Comparison of ENCODE assay signal across 15 mouse cellular contexts in the genomic region with DNA sequence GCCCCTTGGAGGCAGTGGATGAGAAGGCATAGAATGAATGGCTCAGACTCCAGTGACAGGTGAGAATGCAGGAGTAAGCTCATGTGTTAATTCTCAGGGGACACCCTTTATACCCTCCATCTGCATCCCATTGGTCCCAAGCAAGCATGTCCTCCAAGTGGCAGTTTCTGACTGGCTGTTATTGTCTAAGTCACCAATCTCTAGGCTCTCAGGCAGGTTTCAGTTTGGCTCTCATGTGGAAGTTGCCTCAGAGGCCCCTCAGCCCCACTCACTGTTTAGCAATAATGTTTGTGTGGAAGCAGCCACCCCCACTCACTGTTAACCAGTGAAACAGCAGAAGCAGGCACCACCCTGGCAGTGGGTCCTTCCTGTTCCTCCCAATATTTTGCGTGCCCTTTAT.
DNase-seq lines count a peak whose midpoint lies in the region; ATAC-seq and TF ChIP-seq lines count a peak whose summit lies in the region.
"Had no signal": no experiment of that assay in that cellular context is flagged by ENCODE, and none has a peak within 500 bp of the region (broad histone marks: within the 10 kb centered on the region; RNA-seq: fewer than 3 reads in every experiment).

No protein-coding gene starts in this region.

- H3K27me3 ChIP-seq in limb, embryonic 11.5 days (ENCODE audit: control insufficient read depth, insufficient read depth, low read length): no peaks in the 10 kb centered on the region
- no peaks in the 10 kb centered on the region for H3K27me3 ChIP-seq in limb, embryonic 10.5 days (ENCODE audit: low read depth, poor library complexity, severe bottlenecking)
- H3K27me3 ChIP-seq in MEL (ENCODE audit: control insufficient read depth in 1 of 2, insufficient read depth in 2 of 2, low read length in 2 of 2): no peaks in the 10 kb centered on the region
- H3K27me3 ChIP-seq in embryonic facial prominence, embryonic 14.5 days (replicated peaks; ENCODE audit: control insufficient read depth, insufficient read depth, low read length): no peaks in the 10 kb centered on the region
- H3K27me3 ChIP-seq: hindbrain, embryonic 13.5 days; neural tube, embryonic 13.5 days had no signal

- H3K27ac ChIP-seq in limb, embryonic 11.5 days (replicated peaks; ENCODE audit: low read depth, low read length): no peak overlapping the region
- H3K27ac ChIP-seq in limb, embryonic 10.5 days: no peak overlapping the region
- no peak overlapping the region for H3K27ac ChIP-seq in MEL (ENCODE audit: control insufficient read depth, low read depth, low read length)
- H3K27ac ChIP-seq in embryonic facial prominence, embryonic 14.5 days (replicated peaks; ENCODE audit: low read depth, low read length): no peak overlapping the region
- H3K27ac ChIP-seq: forebrain, embryonic 10.5 days; hindbrain, embryonic 13.5 days; neural tube, embryonic 13.5 days had no signal

- TF ChIP-seq CTCF in MEL (IDR thresholded peaks at IDR 0.05 in 2 of 3, conservative IDR thresholded peaks at IDR 0.05 in 1 of 3; ENCODE audit: control insufficient read depth in 1 of 3, insufficient read depth in 1 of 3, low read depth in 2 of 3, low read length in 3 of 3, poor library complexity in 1 of 3, severe bottlenecking in 1 of 3): no peak

- no peak overlapping the region for H3K9ac ChIP-seq in limb, embryonic 11.5 days (ENCODE audit: low read length)
- H3K9ac ChIP-seq in MEL (ENCODE audit: control insufficient read depth, low read depth, low read length, poor library complexity, severe bottlenecking): no peak overlapping the region
- H3K9ac ChIP-seq in embryonic facial prominence, embryonic 14.5 days (ENCODE audit: low read depth, low read length): no peak overlapping the region
- H3K9ac ChIP-seq: hindbrain, embryonic 13.5 days; neural tube, embryonic 13.5 days had no signal

- H3K4me3 ChIP-seq in limb, embryonic 11.5 days (ENCODE audit: low read depth, low read length): no peak overlapping the region
- H3K4me3 ChIP-seq in limb, embryonic 10.5 days: no peak overlapping the region
- peak overlapping the region in 1 of 2 experiments; percentile 9; a peak in 1 of 4 replicates for H3K4me3 ChIP-seq in MEL (ENCODE audit: control insufficient read depth in 1 of 2, insufficient read depth in 1 of 2, low read depth in 2 of 2, low read length in 2 of 2)
- no peak overlapping the region for H3K4me3 ChIP-seq in embryonic facial prominence, embryonic 14.5 days (ENCODE audit: low read depth, low read length)
- H3K4me3 ChIP-seq: forebrain, embryonic 10.5 days; hindbrain, embryonic 13.5 days; neural tube, embryonic 13.5 days had no signal

- no peaks in the 10 kb centered on the region for H3K9me3 ChIP-seq in limb, embryonic 11.5 days (ENCODE audit: control insufficient read depth, low read length)
- no peaks in the 10 kb centered on the region for H3K9me3 ChIP-seq in limb, embryonic 10.5 days (replicated peaks)
- no peaks in the 10 kb centered on the region for H3K9me3 ChIP-seq in MEL (replicated peaks; ENCODE audit: insufficient read depth, low read length)
- H3K9me3 ChIP-seq in embryonic facial prominence, embryonic 14.5 days (ENCODE audit: control insufficient read depth, low read length): no peaks in the 10 kb centered on the region
- H3K9me3 ChIP-seq: forebrain, embryonic 10.5 days; hindbrain, embryonic 13.5 days; neural tube, embryonic 13.5 days had no signal

- TF ChIP-seq EP300 in MEL (IDR thresholded peaks at IDR 0.05; ENCODE audit: low read depth in 1 of 2, low read length in 2 of 2): no peak

- H3K4me2 ChIP-seq in limb, embryonic 11.5 days (ENCODE audit: low read depth, severe bottlenecking): no peak overlapping the region
- no peak overlapping the region for H3K4me2 ChIP-seq in embryonic facial prominence, embryonic 14.5 days (ENCODE audit: low read depth, low read length)
- H3K4me2 ChIP-seq: hindbrain, embryonic 13.5 days; neural tube, embryonic 13.5 days had no signal

- 0 out of 2 replicates have a peak, but pooled peaks cover 4% of the 10 kb centered on the region for H3K4me1 ChIP-seq in limb, embryonic 11.5 days (ENCODE audit: control insufficient read depth, insufficient read depth, low read length)
- H3K4me1 ChIP-seq in limb, embryonic 10.5 days: peaks cover 6% of the 10 kb centered on the region; the same call in 1 of the 2 replicates
- H3K4me1 ChIP-seq in MEL (ENCODE audit: control insufficient read depth in 1 of 2, insufficient read depth in 2 of 2, low read length in 2 of 2): peaks cover 0 to 5% of the 10 kb centered on the region in 2 experiments; a peak in 2 of 4 replicates
- no peaks in the 10 kb centered on the region for H3K4me1 ChIP-seq in embryonic facial prominence, embryonic 14.5 days (ENCODE audit: control insufficient read depth, insufficient read depth, low read length)
- H3K4me1 ChIP-seq: forebrain, embryonic 10.5 days; hindbrain, embryonic 13.5 days; neural tube, embryonic 13.5 days had no signal

- TF ChIP-seq POLR2A in MEL (IDR thresholded peaks at IDR 0.05; ENCODE audit: control insufficient read depth in 1 of 2, insufficient read depth in 1 of 2, low read depth in 1 of 2, low read length in 2 of 2, poor library complexity in 1 of 2): no peak

- WGBS in limb, embryonic 11.5 days: 41% methylated on average over 1 of the region's 1 CpGs
- WGBS in limb, embryonic 10.5 days: 71% methylated on average over 1 of the region's 1 CpGs
- WGBS in embryonic facial prominence, embryonic 14.5 days: 65% methylated on average over 1 of the region's 1 CpGs

- TF ChIP-seq RAD21 in MEL (IDR thresholded peaks at IDR 0.05; ENCODE audit: low read depth, low read length): no peak

- 0 out of 2 replicates have a peak, but pooled peaks have one; percentile 71 for ATAC-seq in limb, embryonic 11.5 days (ENCODE audit: insufficient number of reproducible peaks, low FRiP score, low TSS enrichment, low read depth)
- no peak for ATAC-seq in embryonic facial prominence, embryonic 14.5 days (ENCODE audit: low read depth)
- ATAC-seq: CD4-positive, CD25-positive, alpha-beta regulatory T cell, adult 4 months had no signal

- H3K79me2 ChIP-seq in MEL (ENCODE audit: control insufficient read depth, insufficient read depth, low read length, poor library complexity): no peaks in the 10 kb centered on the region

- peak; percentile 31 for DNase-seq in limb, embryonic 11.5 days (ENCODE audit: low spot score)
- no peak for DNase-seq in limb, embryonic 10.5 days (ENCODE audit: low spot score)
- DNase-seq in MEL (ENCODE audit: low read depth, low spot score): peak; percentile 66
- peak; percentile 22 for DNase-seq in embryonic facial prominence, embryonic 14.5 days (ENCODE audit: low spot score)
- peak; percentile 17 for DNase-seq in lung, postnatal 36 days
- DNase-seq in heart, postnatal 36 days: no peak
- no peak for DNase-seq in urinary bladder, postnatal 10 days (ENCODE audit: low spot score)
- DNase-seq: cerebellum, adult 11-12 months; gastrocnemius, postnatal 25 days; kidney, adult 11 months; thymus, adult 18-20 months had no signal

- intact Hi-C loops in heart, postnatal 36 days (cut with DNase I): no loop called here

- no peaks in the 10 kb centered on the region for H3K36me3 ChIP-seq in limb, embryonic 11.5 days (ENCODE audit: control insufficient read depth, insufficient read depth, low read length)
- no peaks in the 10 kb centered on the region for H3K36me3 ChIP-seq in limb, embryonic 10.5 days
- H3K36me3 ChIP-seq in MEL (ENCODE audit: control insufficient read depth in 1 of 2, insufficient read depth in 2 of 2, low read length in 2 of 2): no peaks in the 10 kb centered on the region
- H3K36me3 ChIP-seq in embryonic facial prominence, embryonic 14.5 days (ENCODE audit: control insufficient read depth, insufficient read depth, low read length): no peaks in the 10 kb centered on the region
- H3K36me3 ChIP-seq: forebrain, embryonic 10.5 days; hindbrain, embryonic 13.5 days; neural tube, embryonic 13.5 days had no signal

TF ChIP-seq in MEL, 35 proteins besides CTCF, POLR2A, EP300 and RAD21:
- TF ChIP-seq RCOR1 (IDR thresholded peaks at IDR 0.05; ENCODE audit: low read depth, low read length) (no peak), POLR2AphosphoS2 (IDR thresholded peaks at IDR 0.05; ENCODE audit: low read length) (no peak), ZKSCAN1 (IDR thresholded peaks at IDR 0.05; ENCODE audit: low read depth, low read length) (no peak), BHLHE40 (IDR thresholded peaks at IDR 0.05; ENCODE audit: borderline replicate concordance, low read depth, low read length) (no peak), NRF1 (IDR thresholded peaks at IDR 0.05; ENCODE audit: insufficient read depth, low read depth, low read length, poor library complexity, severe bottlenecking) (no peak), MYC (IDR thresholded peaks at IDR 0.05; ENCODE audit: low read depth, low read length) (no peak), ETS1 (IDR thresholded peaks at IDR 0.05; ENCODE audit: low read depth, low read length) (no peak), TBP (IDR thresholded peaks at IDR 0.05; ENCODE audit: low read depth, low read length) (peak; percentile 82), CHD2 (IDR thresholded peaks at IDR 0.05; ENCODE audit: low read length) (peak; percentile 71)

Comparison
In these comparisons a context has a peak if more than half of its experiments do, and no peak if none do; other contexts are left out.
1. DNase-seq: peak in limb, embryonic 11.5 days (single experiment), MEL (single experiment), embryonic facial prominence, embryonic 14.5 days (single experiment) and lung, postnatal 36 days (single experiment); none in limb, embryonic 10.5 days (single experiment), heart, postnatal 36 days (0 of 2) and urinary bladder, postnatal 10 days (single experiment).